Mouse (Mus musculus): ENCODE data around the gene Eda. TPM values are rescaled to one million over a fixed set of nuclear protein-coding genes. Genes with fewer than 3 reads are reported as not detected.

Eda gene
- 2.5 and 2.7 TPM in 2 replicates for total RNA-seq (2012; rRNA removed)

- H3K9ac ChIP-seq (ENCODE audit: insufficient read depth, low read depth, low read length, poor library complexity, severe bottlenecking), result peak within 1 kb of the TSS; percentile 72
- H3K9me3 ChIP-seq (ENCODE audit: control insufficient read depth, insufficient read depth, low read depth, low read length), result no peaks in the 10 kb centered on the region
- TF ChIP-seq ZC3H11A (IDR thresholded peaks at IDR 0.05; ENCODE audit: borderline replicate concordance, low read depth, low read length) (no peak), CHD2 (IDR thresholded peaks at IDR 0.05; ENCODE audit: low read depth, low read length) (no peak)
- DNase-seq (ENCODE audit: low read depth, low spot score), result peak; percentile 72
- H3K36me3 ChIP-seq (ENCODE audit: control insufficient read depth, insufficient read depth, low read length, poor library complexity, severe bottlenecking), result no peaks in the 10 kb centered on the region
- H3K4me1 ChIP-seq (ENCODE audit: control insufficient read depth in 2 of 2, insufficient read depth in 2 of 2, low read length in 2 of 2, poor library complexity in 1 of 2), result no peaks in the 10 kb centered on the region
- peak within 1 kb of the TSS; percentile 61 to 85 for H3K4me3 ChIP-seq (ENCODE audit: insufficient read depth in 1 of 2, low read depth in 1 of 2, low read length in 2 of 2, poor library complexity in 1 of 2, severe bottlenecking in 1 of 2)
- no peak within 1 kb of the TSS for H3K27ac ChIP-seq (ENCODE audit: insufficient read depth, low read depth, low read length, poor library complexity, severe bottlenecking)
- in situ Hi-C loops (cut with MboI; ENCODE audit: low sequenced_read_pairs in 2 of 2, unreplicated experiment in 2 of 2), result no loop called here
Measured at GRCm38 (mm10) chrX:99975250-99975984, at the start of gene Eda. Eda (plus strand) TSS chrX:99975606.

GRCm38 (mm10) chrX:99961002-99961401 lies 14.4 kb upstream of the Eda start:
- DNase-seq (ENCODE audit: low read depth, low spot score), result no peak
- TF ChIP-seq ZNF384 (IDR thresholded peaks at IDR 0.05; ENCODE audit: low read depth, low read length), result no peak
- no peak for TF ChIP-seq MAFK (IDR thresholded peaks at IDR 0.05; ENCODE audit: insufficient read depth, low read depth, low read length)
- TF ChIP-seq CHD2 (IDR thresholded peaks at IDR 0.05; ENCODE audit: low read depth, low read length), result no peak
- TF ChIP-seq ZC3H11A (IDR thresholded peaks at IDR 0.05; ENCODE audit: borderline replicate concordance, low read depth, low read length), result no peak
- TF ChIP-seq HCFC1 (IDR thresholded peaks at IDR 0.05; ENCODE audit: borderline replicate concordance, insufficient read depth, low read length), result no peak
- no peaks in the 10 kb centered on the region for H3K9me3 ChIP-seq (ENCODE audit: control insufficient read depth, insufficient read depth, low read depth, low read length)
- H3K4me3 ChIP-seq (ENCODE audit: insufficient read depth in 1 of 2, low read depth in 1 of 2, low read length in 2 of 2, poor library complexity in 1 of 2, severe bottlenecking in 1 of 2), result no peak overlapping the region
- no peaks in the 10 kb centered on the region for H3K4me1 ChIP-seq (ENCODE audit: control insufficient read depth in 2 of 2, insufficient read depth in 2 of 2, low read length in 2 of 2, poor library complexity in 1 of 2)
- in situ Hi-C loops (cut with MboI; ENCODE audit: low sequenced_read_pairs in 2 of 2, unreplicated experiment in 2 of 2), result no loop called here
- no peak overlapping the region for H3K9ac ChIP-seq (ENCODE audit: insufficient read depth, low read depth, low read length, poor library complexity, severe bottlenecking)
- no peaks in the 10 kb centered on the region for H3K36me3 ChIP-seq (ENCODE audit: control insufficient read depth, insufficient read depth, low read length, poor library complexity, severe bottlenecking)
- no peak overlapping the region for H3K27ac ChIP-seq (ENCODE audit: insufficient read depth, low read depth, low read length, poor library complexity, severe bottlenecking)

GRCm38 (mm10) chrX:99970111-99970510 lies 5.3 kb upstream of the Eda start:
- DNase-seq (ENCODE audit: low read depth, low spot score), result no peak
- H3K4me1 ChIP-seq (ENCODE audit: control insufficient read depth in 2 of 2, insufficient read depth in 2 of 2, low read length in 2 of 2, poor library complexity in 1 of 2), result no peaks in the 10 kb centered on the region
- no peaks in the 10 kb centered on the region for H3K9me3 ChIP-seq (ENCODE audit: control insufficient read depth, insufficient read depth, low read depth, low read length)
- no peak overlapping the region for H3K4me3 ChIP-seq (ENCODE audit: insufficient read depth in 1 of 2, low read depth in 1 of 2, low read length in 2 of 2, poor library complexity in 1 of 2, severe bottlenecking in 1 of 2)
- no peak overlapping the region for H3K27ac ChIP-seq (ENCODE audit: insufficient read depth, low read depth, low read length, poor library complexity, severe bottlenecking)
- no peaks in the 10 kb centered on the region for H3K36me3 ChIP-seq (ENCODE audit: control insufficient read depth, insufficient read depth, low read length, poor library complexity, severe bottlenecking)
- in situ Hi-C loops (cut with MboI; ENCODE audit: low sequenced_read_pairs in 2 of 2, unreplicated experiment in 2 of 2), result no loop called here
- H3K9ac ChIP-seq (ENCODE audit: insufficient read depth, low read depth, low read length, poor library complexity, severe bottlenecking), result no peak overlapping the region
- TF ChIP-seq ZNF384 (IDR thresholded peaks at IDR 0.05; ENCODE audit: low read depth, low read length), result no peak
- no peak for TF ChIP-seq ZC3H11A (IDR thresholded peaks at IDR 0.05; ENCODE audit: borderline replicate concordance, low read depth, low read length)
- no peak for TF ChIP-seq MAFK (IDR thresholded peaks at IDR 0.05; ENCODE audit: insufficient read depth, low read depth, low read length)
- no peak for TF ChIP-seq CHD2 (IDR thresholded peaks at IDR 0.05; ENCODE audit: low read depth, low read length)
- TF ChIP-seq HCFC1 (IDR thresholded peaks at IDR 0.05; ENCODE audit: borderline replicate concordance, insufficient read depth, low read length), result no peak

- no peak for DNase-seq (ENCODE audit: low read depth, low spot score)
- Histone ChIP-seq H3K4me1 (ENCODE audit: control insufficient read depth in 2 of 2, insufficient read depth in 2 of 2, low read length in 2 of 2, poor library complexity in 1 of 2) (no peaks in the 10 kb centered on the region), H3K9ac (ENCODE audit: insufficient read depth, low read depth, low read length, poor library complexity, severe bottlenecking) (no peak overlapping the region), H3K36me3 (ENCODE audit: control insufficient read depth, insufficient read depth, low read length, poor library complexity, severe bottlenecking) (no peaks in the 10 kb centered on the region), H3K9me3 (ENCODE audit: control insufficient read depth, insufficient read depth, low read depth, low read length) (no peaks in the 10 kb centered on the region), H3K27ac (ENCODE audit: insufficient read depth, low read depth, low read length, poor library complexity, severe bottlenecking) (no peak overlapping the region), H3K4me3 (ENCODE audit: insufficient read depth in 1 of 2, low read depth in 1 of 2, low read length in 2 of 2, poor library complexity in 1 of 2, severe bottlenecking in 1 of 2) (no peak overlapping the region)
- in situ Hi-C loops (cut with MboI; ENCODE audit: low sequenced_read_pairs in 2 of 2, unreplicated experiment in 2 of 2), result no loop called here
- no peak for TF ChIP-seq ZC3H11A (IDR thresholded peaks at IDR 0.05; ENCODE audit: borderline replicate concordance, low read depth, low read length)
- TF ChIP-seq HCFC1 (IDR thresholded peaks at IDR 0.05; ENCODE audit: borderline replicate concordance, insufficient read depth, low read length), result no peak
- no peak for TF ChIP-seq CHD2 (IDR thresholded peaks at IDR 0.05; ENCODE audit: low read depth, low read length)
- no peak for TF ChIP-seq MAFK (IDR thresholded peaks at IDR 0.05; ENCODE audit: insufficient read depth, low read depth, low read length)
- TF ChIP-seq ZNF384 (IDR thresholded peaks at IDR 0.05; ENCODE audit: low read depth, low read length), result no peak
Measured at GRCm38 (mm10) chrX:99974381-99974780, 1.0 kb upstream of the Eda start.
